Mouse (Mus musculus): ENCODE results near the gene Lingo1.
A peak's percentile ranks its signal among the peaks of the same experiment; 100 is the strongest.

The Lingo1 gene

DNA sequence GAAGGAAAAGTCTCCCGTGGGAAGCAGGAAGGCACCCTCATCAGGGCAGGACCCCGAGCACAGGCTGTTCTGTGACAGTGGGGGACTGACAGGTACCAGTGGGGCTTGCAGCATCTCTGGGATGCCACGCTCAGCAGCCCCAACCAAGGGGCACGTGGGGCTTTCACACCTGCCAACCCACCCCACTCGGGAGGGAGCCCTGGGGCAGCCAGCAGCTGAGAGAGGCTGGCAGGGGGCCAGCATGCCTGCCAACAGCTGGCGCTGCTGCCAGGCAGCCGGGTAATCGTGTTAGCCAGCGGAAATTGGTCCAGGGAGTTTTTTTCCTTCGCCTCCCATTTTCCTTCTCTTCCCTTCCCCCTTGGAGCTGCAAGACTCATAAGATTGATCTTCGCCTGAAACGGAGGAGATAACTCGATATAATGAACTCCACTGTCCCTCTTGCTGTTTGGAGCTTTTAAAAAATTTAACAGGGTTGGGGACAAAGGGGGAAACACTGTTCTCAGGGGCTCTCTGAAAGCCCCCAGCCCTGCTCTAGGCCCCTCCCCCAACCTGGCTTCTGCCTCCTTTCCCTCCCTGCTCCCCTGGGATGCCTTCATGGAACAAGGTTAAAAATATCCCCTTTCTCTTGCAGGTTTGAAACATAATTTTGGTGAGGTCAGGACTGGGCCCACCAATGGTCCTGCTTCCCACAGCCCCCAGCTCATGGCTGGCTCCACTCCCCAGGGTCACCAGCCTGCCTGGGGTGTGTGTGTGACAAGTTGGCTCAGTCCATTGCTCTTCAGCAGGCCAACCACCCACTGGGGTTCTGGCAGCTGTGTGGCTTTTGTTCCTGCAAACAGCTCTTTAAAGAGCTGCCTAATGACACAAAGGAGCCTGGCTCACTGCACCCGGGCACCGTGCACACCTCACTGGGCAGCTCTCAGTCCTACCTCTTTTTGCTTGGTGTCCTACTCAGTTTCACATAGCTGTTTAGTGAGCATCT is 68.3 kb downstream of the Lingo1 start:
- DNase-seq (ENCODE audit: low spot score in 2 of 2): no peak

DNA sequence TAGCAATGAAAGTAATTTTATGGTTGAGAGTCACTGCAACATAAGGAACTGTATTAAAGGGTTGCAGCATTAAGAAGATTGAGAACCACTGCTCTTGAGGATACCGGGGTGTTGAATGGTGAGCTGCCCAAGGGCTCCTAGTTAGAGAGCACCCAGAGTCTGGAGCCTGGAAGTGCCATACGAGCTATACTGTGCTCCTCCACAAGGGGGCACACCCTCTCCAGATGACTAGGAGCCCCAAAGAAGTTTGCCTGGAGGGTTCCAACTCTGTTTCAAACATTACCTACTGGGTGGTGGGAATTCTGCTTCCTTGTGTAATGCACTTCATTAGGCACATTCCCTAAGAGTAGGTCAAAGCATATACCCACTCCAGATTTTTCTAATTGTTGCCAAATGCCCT is 70.5 kb downstream of the Lingo1 start:
- DNase-seq (ENCODE audit: low spot score in 2 of 2): peak in 1 of 2 experiments; percentile 8

GRCm38 (mm10) chr9:56722089-56722825 is 74.0 kb downstream of the Lingo1 start:
- no peak for DNase-seq (ENCODE audit: low spot score in 2 of 2)

GRCm38 (mm10) chr9:56718984-56719383 is 77.3 kb downstream of the Lingo1 start:
- no peak for DNase-seq (ENCODE audit: low spot score in 2 of 2)

DNA sequence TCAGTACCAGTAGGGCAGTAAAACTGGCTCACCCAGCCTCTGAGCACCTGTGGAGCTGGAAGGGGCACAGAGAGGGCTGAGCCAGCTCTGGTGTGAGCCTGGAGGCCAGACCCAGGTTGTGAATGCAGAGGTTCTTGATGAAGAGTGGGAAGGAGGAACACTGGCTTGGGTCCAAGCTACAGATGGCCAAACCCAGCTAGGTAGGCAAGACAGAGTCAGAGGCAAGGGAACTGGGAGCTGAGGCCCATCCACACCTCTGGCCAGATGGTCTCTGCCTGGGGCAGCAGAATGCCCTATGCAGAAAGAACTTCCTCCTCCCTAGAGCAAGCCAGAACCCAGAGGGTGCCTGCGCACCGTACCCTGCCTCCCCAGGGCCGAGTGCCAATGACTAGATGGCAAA is 79.7 kb downstream of the Lingo1 start:
- no peak for DNase-seq (ENCODE audit: low spot score in 2 of 2)

DNA sequence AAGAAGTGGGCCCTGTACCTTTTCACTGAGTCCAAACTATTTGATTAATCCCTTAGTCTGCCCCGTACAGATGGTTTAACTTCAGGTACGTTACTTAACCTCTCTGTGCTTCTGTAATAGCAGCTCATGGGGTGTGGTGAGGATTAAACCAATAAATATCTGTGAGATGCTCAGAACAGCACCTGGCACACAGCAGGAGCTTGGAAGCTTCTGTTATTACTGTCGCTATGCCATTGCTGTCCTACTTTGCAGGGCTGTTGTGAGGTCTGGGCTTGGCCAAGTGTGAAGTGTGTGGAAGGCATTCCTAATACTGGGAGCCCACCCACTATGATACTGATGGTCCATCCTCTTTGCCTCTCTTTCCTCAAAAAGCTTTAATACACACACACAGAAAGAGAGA is 80.2 kb downstream of the Lingo1 start:
- no peak for DNase-seq (ENCODE audit: low spot score in 2 of 2)

DNA sequence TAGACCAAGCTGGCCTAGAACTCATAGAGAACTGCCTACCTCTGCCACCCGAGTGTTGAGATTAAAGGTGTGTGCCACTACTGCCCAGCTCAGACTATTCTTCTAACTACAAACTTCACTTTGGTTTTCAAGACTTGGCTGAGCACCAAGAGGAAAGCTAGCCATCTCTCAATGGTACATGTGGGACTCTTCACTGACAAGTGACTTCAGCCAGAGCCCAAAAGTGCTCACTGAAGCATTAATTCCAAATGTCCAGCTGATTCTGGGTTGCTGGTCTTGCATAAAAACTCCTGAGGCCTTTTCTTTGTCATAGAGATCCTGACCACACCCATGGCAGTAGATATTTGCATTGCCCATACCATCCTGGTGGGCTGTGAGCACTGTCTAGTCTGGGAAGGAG is 81.9 kb downstream of the Lingo1 start:
- DNase-seq (ENCODE audit: low spot score in 2 of 2): no peak

DNA sequence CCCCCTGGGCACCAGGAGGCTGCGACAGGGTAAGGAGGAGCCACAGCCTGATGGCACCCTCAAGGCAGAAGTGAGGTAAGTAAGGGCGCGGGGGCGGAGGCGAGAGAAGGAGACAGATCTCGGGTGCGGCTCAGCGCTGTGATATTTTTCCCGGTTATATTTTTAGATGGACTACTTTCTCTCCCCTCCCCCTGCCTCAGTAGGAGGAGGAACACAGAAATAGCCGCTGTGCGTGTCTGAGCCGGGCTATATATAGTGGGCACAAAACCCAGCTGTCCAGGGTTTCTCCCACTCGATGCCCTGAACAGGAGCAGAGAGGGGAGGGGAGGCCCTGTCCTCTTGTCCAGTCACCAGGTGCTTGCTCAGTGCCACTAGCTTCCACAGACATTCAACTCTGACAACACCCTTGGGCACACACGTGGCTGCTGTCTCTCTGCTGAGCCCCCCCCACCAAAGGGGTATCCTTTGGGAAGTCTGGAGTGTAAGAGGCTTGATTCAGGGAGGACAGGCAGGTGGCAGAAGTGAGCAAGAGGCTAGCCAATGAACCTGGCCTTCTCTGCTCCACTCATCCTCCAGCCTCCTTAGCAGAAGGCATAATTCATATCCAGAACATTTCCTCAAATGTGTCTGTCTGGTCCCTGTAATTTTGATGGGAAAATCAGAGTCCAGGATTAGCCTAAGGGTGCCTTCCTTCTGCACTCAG is 83.5 kb downstream of the Lingo1 start:
- DNase-seq (ENCODE audit: low spot score in 2 of 2): no peak

- no peak for DNase-seq (ENCODE audit: low spot score in 2 of 2)
Measured at GRCm38 (mm10) chr9:56710958-56711357, 85.3 kb downstream of the Lingo1 start.

GRCm38 (mm10) chr9:56706482-56707085 is 89.7 kb downstream of the Lingo1 start:
- no peak for DNase-seq (ENCODE audit: low spot score in 2 of 2)

- DNase-seq (ENCODE audit: low spot score in 2 of 2): no peak
Measured at GRCm38 (mm10) chr9:56701394-56701793, 94.9 kb downstream of the Lingo1 start.

DNA sequence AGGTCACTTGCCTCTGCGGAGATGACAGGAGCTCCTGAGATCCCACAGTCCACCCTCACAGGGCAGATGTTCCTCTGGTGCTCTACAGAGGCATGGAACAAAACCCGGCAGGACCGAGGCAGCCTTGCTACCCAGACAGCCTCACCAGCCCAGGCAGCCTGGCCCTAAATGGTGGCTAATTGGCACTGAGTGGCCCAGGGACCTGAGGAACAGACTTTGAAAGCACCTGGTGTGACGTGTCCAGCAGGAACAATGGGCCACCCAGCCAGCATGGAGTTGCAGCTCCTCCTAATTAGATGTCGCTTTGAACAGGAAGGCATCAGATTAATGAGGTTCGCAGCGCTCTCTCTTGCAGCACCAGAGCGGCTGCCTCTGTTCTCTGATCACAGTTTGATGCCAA is 95.4 kb downstream of the Lingo1 start:
- no peak for DNase-seq (ENCODE audit: low spot score in 2 of 2)

GRCm38 (mm10) chr9:56698715-56699370 is 97.4 kb downstream of the Lingo1 start:
- no peak for DNase-seq (ENCODE audit: low spot score in 2 of 2)

- no peak for DNase-seq (ENCODE audit: low spot score in 2 of 2)
Measured at GRCm38 (mm10) chr9:56694079-56694478, 102.2 kb downstream of the Lingo1 start.

GRCm38 (mm10) chr9:56691226-56691625 is 105.0 kb downstream of the Lingo1 start:
- no peak for DNase-seq (ENCODE audit: low spot score in 2 of 2)

- DNase-seq (ENCODE audit: low spot score in 2 of 2): no peak
Measured at GRCm38 (mm10) chr9:56690679-56691078, 105.6 kb downstream of the Lingo1 start.

- no peak for DNase-seq (ENCODE audit: low spot score in 2 of 2)
Measured at GRCm38 (mm10) chr9:56687490-56687889, 108.8 kb downstream of the Lingo1 start.

GRCm38 (mm10) chr9:56687145-56687477 is 109.2 kb downstream of the Lingo1 start:
- no peak for DNase-seq (ENCODE audit: low spot score in 2 of 2)

GRCm38 (mm10) chr9:56686339-56687144 is 109.7 kb downstream of the Lingo1 start:
- DNase-seq (ENCODE audit: low spot score in 2 of 2): peak in 1 of 2 experiments; percentile 3

DNA sequence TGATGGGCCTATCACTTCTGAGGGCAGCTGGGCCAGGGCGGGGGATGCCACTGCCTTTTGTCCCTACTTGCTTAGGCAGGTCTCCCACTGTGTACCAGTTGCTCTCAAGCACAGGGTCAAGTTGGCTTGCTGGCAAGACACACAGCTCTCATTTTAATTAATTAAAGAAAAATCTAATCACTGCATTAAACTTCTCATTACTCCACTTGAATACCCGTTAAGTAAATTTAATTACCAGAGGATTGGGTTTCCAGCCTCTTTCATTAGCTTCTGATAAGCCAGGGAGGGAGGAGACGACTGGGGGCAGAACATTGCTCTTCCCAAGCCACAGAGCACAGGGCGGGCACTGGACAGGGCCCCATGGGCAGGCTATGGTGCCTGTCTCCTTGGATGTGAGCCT is 113.4 kb downstream of the Lingo1 start:
- no peak for DNase-seq (ENCODE audit: low spot score in 2 of 2)

Data from spleen, postnatal 36 days (tissue).